Mouse (Mus musculus): ENCODE data around the gene Naa60. TPM values are rescaled to one million over a fixed set of nuclear protein-coding genes. Genes with fewer than 3 reads are reported as not detected.
"Not testable (repeated sequence)": the region's sequence is repeated elsewhere in the genome, so short reads cannot be mapped to it uniquely, and the experiment has no call there.

Naa60 gene
- 100 to 1,000 TPM; 126 to 140 TPM for total RNA-seq (2021)

GRCm38 (mm10) chr16:3872216-3873047 is at the start of gene Naa60:
Gene Naa60 (plus strand): TSS chr16:3872375.
- intact Hi-C loops (cut with DNase I) = loop anchor here (1.0 kb wide), 1 partner anchor 12 kb away; the partner anchor contains the start of genes Gm20695 and Zfp597
- DNase-seq (ENCODE audit: low spot score in 2 of 2) = peak; percentile 84 to 90

GRCm38 (mm10) chr16:3828021-3828420 is 44.2 kb upstream of the Naa60 start:
- intact Hi-C loops (cut with DNase I) = no loop called here
- DNase-seq (ENCODE audit: low spot score in 2 of 2) = no peak

DNA sequence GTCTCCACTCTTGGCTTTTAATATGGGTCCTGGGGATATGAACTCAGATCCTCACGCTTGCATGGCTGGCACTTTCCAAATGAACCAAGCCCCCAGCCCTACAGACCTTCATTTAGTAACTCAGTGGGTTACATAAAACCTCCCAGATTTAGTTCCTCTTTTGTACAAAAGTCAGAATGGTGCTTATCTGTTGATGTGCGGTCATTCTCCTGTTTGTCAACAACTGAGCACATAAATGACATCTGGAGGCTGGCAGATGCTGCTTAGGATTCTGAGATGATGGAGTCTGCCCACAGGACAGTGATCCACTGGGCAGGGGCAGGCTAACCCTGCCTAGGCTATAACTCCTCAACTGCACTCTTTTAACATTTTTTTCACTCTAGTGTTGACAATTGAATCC is 42.4 kb upstream of the Naa60 start:
- intact Hi-C loops (cut with DNase I) = no loop called here
- no peak for DNase-seq (ENCODE audit: low spot score in 2 of 2)

- DNase-seq (ENCODE audit: low spot score in 2 of 2) = no peak
- intact Hi-C loops (cut with DNase I) = no loop called here
Observed at GRCm38 (mm10) chr16:3830588-3831109, 41.5 kb upstream of the Naa60 start, which contains the start of gene Olfr15. Gene Olfr15 (plus strand): TSS chr16:3830878.

- intact Hi-C loops (cut with DNase I) = no loop called here
- DNase-seq (ENCODE audit: low spot score in 2 of 2) = no peak
Observed at GRCm38 (mm10) chr16:3835461-3835860, 36.7 kb upstream of the Naa60 start.

DNA sequence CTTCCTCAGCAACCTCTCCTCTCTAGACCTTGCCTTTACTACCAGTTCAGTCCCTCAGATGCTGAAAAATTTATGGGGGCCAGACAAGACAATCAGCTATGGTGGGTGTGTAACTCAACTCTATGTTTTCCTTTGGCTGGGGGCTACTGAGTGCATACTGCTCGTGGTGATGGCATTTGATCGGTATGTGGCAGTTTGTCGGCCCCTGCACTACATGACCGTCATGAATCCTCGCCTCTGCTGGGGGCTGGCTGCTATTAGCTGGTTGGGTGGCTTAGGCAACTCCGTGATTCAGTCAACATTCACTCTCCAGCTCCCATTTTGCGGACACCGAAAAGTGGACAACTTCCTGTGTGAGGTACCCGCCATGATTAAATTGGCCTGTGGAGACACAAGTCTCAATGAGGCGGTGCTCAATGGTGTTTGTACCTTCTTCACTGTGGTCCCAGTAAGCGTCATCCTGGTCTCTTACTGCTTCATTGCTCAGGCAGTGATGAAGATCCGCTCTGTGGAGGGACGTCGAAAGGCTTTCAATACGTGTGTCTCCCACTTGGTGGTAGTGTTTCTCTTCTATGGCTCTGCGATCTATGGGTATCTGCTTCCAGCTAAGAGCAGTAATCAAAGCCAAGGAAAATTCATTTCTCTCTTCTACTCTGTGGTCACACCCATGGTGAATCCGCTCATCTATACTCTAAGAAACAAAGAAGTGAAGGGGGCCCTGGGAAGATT is 32.9 kb upstream of the Naa60 start:
- DNase-seq (ENCODE audit: low spot score in 2 of 2) = peak in 1 of 2 experiments; percentile 24
- intact Hi-C loops (cut with DNase I) = no loop called here

DNA sequence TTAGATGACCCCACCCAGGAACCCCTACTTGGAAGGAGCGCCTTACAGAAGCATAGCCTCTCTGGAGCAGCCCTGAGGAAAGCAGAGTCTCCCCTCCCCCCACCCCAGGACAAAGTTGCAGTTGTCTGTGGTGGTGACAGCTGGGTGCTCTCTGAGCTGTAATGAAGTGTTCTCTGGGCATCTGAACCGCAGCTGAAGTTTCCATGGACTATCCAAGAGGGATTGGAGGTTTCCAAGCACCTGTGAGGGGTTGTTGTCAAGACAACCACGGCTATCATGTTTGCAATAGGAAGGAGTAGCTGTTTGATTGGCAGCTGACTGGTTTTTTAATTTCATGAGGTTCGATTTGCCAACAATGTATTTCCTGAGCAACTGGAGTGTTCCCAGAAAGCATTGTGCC is 29.2 kb upstream of the Naa60 start:
- intact Hi-C loops (cut with DNase I) = loop anchor here (10.0 kb wide), 1 partner anchor 98 kb away; the partner anchor contains the start of gene Zfp263
- no peak for DNase-seq (ENCODE audit: low spot score in 2 of 2)

DNA sequence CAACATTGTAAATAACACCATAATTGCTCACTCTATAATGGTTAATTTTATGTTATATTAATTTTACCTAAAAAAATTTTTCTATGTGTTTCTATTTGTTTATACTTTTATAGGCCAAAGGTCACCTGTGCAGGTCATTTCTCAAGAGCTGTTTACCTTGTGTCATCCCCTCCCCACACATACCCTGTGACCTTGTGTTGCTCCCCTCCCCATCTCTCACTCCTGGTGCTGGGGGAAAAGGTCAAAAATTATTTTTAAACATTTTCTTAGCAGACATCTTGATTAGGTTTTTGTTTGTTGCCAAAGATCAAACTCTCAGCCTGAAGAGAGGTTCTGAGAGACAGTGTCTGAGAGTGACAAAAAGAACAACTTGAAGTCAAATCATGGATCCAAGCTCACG is 28.4 kb upstream of the Naa60 start:
- intact Hi-C loops (cut with DNase I) = loop anchor here (10.0 kb wide), 1 partner anchor 99 kb away; the partner anchor contains the start of gene Zfp263
- DNase-seq (ENCODE audit: low spot score in 2 of 2) = no peak

- peak; percentile 95 to 98 for DNase-seq (ENCODE audit: low spot score in 2 of 2)
- intact Hi-C loops (cut with DNase I) = loop anchor here (10.0 kb wide), 1 partner anchor 102 kb away; the partner anchor contains the start of gene Zfp263
Observed at GRCm38 (mm10) chr16:3846711-3847518, 25.3 kb upstream of the Naa60 start, which contains the start of gene Zfp174. Gene Zfp174 (plus strand): TSS chr16:3847268.

DNA sequence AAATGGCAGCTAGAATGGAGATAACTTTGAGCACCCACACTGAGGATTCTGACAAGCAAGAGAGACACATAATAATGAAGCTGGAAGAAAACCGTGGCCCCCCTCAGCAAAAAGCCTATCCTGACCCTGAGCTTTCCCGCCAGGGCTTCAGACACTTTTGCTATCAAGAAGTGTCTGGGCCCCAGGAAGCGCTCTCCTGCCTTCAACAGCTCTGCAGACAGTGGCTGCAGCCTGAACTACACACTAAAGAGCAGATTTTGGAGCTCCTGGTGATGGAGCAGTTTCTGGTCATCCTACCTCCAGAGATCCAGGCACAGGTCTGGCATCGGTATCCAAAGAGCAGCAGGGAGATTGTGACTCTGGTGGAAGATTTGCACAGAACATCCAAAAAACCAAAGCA is 24.3 kb upstream of the Naa60 start:
- intact Hi-C loops (cut with DNase I) = loop anchor here (10.0 kb wide), 1 partner anchor 103 kb away; the partner anchor contains the start of gene Zfp263
- DNase-seq (ENCODE audit: low spot score in 2 of 2) = no peak

- DNase-seq (ENCODE audit: low spot score in 2 of 2) = no peak
- intact Hi-C loops (cut with DNase I) = loop anchor here (10.0 kb wide), 1 partner anchor 104 kb away; the partner anchor contains the start of gene Zfp263
Observed at GRCm38 (mm10) chr16:3848416-3848815, 23.8 kb upstream of the Naa60 start.

DNA sequence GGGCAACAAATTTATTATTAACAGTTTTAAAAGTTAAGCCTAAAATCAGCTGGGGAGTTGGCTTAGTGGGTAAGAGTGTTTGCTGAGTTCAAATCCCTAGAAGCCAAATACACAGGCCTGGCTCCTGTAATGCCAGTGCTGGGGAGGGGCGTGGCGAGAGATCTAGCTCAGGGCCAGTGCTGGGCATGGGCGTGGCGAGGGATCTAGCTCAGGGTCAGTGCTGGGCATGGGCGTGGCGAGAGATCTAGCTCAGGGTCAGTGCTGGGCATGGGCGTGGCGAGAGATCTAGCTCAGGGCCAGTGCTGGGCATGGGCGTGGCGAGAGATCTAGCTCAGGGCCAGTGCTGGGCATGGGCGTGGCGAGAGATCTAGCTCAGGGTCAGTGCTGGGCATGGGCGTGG is 20.9 kb upstream of the Naa60 start:
- intact Hi-C loops (cut with DNase I); DNase-seq (ENCODE audit: low spot score in 2 of 2): not testable (repeated sequence)

DNA sequence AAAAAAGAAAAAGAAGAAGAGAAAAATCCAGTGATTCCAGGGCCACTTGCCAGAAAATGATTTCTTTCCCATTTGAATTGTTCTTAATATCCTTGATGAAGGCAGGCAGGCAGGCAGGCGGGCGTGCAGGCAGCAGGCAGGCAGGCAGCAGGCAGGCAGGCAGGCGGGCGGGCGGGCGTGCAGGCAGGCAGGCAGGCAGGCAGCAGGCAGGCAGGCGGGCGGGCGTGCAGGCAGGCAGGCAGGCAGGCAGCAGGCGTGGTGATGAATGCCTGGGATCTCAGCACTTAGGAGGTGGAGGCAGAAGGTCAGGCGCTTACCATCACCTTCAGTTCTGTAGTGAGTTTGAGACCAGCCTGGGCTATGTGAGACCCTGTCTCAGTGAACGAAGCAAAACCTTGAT is 19.6 kb upstream of the Naa60 start:
- DNase-seq (ENCODE audit: low spot score in 2 of 2) = no peak
- intact Hi-C loops (cut with DNase I) = no loop called here

DNA sequence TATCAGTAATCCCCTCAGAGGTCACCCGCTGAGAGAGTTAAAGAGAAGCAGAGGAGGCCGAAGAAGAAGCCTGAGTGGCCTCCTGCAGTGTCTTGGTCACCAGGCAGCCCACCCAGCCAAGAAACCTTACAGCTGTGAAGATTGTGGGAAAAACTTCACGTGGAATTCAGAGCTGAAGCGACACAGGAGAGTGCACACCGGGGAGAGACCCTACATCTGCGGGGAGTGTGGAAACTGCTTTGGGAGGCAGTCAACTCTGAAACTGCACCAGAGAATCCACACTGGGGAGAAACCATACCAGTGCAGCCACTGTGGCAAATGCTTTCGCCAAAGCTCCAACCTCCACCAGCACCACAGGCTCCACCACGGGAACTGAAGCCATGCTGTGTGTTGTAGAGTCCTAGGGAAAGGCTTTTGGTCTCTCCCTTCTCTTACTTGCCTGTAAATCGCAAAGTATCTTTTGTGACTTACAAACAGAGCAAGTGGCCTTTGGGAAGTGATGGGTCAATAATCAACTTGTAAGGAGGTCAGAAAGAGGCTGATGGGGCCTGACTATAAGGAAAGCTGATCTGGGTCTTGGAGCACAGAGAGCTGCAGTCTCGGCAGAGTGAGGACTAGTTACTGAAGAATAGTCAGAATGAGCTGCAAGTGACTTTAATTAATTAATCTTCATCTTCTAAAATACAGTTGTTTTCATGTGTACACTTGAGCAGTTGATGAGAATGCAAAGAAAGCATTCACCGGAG is 17.6 kb upstream of the Naa60 start:
- no peak for DNase-seq (ENCODE audit: low spot score in 2 of 2)
- intact Hi-C loops (cut with DNase I) = no loop called here

- no peak for DNase-seq (ENCODE audit: low spot score in 2 of 2)
- intact Hi-C loops (cut with DNase I) = no loop called here
Observed at GRCm38 (mm10) chr16:3855776-3856175, 16.4 kb upstream of the Naa60 start.

DNA sequence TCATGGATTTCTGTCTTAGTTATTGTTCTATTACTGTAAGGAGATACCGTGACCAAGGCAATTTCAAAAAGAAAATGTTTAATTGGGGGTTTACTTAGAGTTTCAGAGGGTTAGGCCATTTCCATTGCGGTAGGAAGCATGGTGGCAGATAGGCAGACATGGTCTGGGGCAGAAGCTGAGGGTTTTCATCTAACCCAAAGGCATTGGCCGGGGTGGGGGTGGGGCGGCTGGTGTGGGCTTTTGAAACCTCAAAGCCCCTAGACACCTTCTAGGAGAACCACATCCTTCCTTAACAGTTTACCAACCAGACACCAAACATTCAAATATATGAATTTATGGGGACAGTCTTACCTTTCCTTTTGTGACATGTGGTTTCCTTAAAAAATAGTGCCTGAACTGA is 12.9 kb upstream of the Naa60 start:
- intact Hi-C loops (cut with DNase I) = no loop called here
- DNase-seq (ENCODE audit: low spot score in 2 of 2) = no peak

DNA sequence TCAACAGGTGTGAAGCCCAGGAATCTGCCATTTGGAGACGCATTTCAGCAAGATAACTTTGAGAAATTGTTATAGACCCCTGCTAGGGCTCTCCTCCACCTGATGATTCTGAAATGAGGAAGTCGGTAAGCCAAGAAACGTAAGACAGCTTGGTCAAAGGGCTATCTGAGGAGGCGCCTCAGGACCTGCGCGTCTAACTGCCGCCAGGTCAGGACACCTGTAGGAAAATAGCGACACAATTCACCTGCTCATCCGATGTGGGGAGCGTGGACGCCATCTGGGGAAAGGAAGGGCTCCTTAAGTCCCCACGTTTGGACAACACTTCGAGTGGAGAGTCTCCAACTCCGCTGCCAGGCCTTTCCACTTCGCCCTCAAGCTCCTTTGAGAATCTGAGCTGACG is 360 bp upstream of the Naa60 start:
- intact Hi-C loops (cut with DNase I) = loop anchor here (1.0 kb wide), 1 partner anchor 12 kb away; the partner anchor contains the start of genes Gm20695 and Zfp597

DNA sequence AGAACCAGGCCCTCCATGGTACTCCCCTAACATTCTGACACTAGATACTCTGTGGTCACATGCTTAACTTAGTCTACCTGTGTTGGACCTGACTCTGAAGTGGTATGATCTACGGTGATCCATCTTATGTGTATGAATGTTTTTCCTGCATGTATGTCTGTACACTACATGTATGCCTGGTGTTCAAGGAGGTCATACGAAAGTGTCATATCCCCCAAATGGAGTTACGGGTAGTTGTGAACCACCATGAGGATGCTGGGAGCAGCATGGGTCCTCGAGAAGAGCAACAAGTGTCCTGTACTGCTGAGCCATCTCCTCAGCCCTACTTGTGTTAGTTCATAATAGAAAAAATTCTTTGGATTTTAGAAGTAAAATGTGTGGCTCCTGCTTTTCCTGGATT is 4.2 kb downstream of the Naa60 start:
- no peak for DNase-seq (ENCODE audit: low spot score in 2 of 2)
- intact Hi-C loops (cut with DNase I) = no loop called here

More for the DNA sequence above, 360 bp upstream of the Naa60 start:
- DNase-seq (ENCODE audit: low spot score in 2 of 2) = no peak
